Mouse (Mus musculus) liver, postnatal 0 days (tissue): ENCODE data around the gene Tnfrsf4.

Experiments
- CTCF ChIP-seq: sonication (generic); IDR thresholded peaks from 2 replicates; pipeline ENCODE4 v1.5.1; 2016; ENCODE audit warnings: antibody characterized with exemption, low read depth
- EP300 ChIP-seq: IDR thresholded peaks from 2 replicates; pipeline ENCODE4 v1.6.1; 2016; ENCODE audit warnings: antibody characterized with exemption, low read depth, mild to moderate bottlenecking

DNA sequence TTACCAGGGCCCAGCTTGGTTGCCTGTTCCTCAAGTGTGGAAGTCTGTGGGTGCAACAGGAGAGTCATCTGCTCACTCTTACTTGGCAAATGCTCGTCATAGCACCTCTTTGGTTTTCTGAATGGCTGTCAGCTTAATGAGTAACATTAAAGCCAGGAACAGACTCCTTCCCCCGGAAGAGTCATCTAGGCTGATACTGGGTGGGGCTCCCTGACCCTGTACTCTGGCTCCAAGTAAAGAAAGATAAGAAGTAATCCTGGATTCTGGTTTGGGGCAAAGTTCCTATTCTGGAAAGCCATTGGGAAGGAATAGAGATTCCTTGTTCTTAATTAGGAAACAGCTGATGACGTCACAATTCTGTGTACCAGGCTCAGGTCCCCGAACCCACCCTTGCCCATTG lies 40.5 kb downstream of the Tnfrsf4 start:
- no peak for TF ChIP-seq EP300
- no peak for TF ChIP-seq CTCF
